Mouse (Mus musculus): ENCODE results near the gene Fat4. TPM values are rescaled to one million over a fixed set of nuclear protein-coding genes. Genes with fewer than 3 reads are reported as not detected.

Fat4 gene
- total RNA-seq, 4 experiments from 2014 or later, result 8.7 to 20.2 (median 13.7) TPM

GRCm38 (mm10) chr3:38907676-38908425, 21.1 kb downstream of the Fat4 start:
- DNase-seq, result no peak

DNA sequence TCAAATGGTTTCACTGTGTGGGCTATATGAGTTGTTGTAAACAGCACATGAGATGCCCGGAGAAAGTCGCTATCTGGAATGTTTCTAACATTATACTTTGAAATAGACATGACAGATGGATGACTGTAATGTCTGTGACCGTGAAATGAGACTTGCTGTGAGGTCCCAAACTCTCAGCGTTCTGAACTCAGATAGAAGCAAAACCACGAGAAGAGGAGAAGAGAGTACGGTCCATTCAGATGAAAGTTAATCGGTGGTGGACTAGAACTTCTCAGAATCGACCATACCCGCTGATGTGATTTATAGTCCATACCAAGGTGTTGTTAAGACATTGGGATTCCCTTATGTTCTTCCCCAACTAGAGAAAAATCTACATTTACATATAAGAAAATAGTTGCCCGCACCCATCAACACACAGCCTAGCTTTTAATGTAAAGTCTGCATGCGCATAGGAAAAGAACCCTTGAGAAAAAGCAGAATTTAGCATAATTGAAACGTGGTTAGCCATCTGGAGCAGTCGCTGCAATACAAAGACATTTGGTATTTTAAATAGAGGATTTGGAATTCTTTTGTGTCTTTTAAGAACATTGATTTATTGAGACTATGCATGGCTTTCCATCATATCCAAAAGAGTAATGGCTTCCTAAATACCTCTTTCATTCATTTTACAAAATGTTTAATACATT, 21.8 kb downstream of the Fat4 start:
- DNase-seq, result no peak

DNA sequence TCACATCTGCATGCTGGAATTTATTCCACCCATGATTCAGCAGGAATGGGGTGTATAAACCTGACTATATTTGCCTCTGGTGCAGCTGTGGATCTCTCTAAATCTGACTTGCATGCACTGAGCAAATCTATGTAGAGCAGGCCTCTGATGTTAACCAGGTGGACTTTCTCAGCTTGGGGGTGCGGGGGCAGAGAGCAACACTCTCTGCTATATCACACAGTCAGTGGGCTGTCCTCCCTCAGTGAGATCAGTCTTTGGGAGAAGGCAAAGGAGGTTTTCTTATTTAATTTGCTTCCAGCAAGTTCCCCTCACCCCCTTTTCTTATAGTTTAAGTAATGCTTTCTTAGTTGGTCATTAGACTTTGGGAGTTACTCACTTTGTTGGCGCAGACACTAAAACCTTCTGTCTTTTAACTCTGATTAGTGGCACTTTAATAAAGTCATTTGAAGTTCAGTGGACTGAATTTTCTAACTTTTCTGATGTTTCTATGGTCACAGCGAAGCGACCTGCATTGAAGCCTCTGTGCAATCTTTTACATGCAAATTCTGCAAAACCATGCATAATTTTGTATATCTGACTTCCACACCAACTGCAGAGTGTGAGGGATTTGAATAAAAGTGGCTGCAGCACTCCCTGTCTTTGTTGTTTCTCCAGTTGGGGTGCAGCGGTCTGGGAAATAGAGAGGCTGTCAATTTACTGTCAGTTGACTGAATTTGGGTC, 26.2 kb downstream of the Fat4 start:
- no peak for DNase-seq

- no peak for DNase-seq
These were observed 26.9 kb downstream of the Fat4 start for GRCm38 (mm10) chr3:38913488-38914105.

DNA sequence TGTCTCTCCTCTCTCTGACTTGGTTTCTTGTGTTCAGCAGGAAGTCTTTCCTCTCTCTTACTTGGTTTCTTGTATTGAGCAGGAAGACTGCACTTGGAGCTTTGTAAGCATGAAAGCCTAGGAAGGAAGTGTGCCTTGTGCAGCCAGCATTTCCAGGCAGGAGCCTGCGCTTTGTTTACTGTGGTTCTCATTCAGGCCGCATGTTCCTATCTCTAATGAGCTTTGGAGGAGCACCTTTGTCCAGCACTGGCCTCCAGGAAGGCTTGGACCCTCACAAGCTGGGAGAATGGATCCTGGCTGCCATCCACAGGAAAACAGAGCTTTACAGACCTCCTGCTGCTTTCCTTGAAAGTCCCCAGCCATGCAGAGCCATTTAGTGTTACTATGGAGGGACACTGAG, 32.2 kb downstream of the Fat4 start:
- DNase-seq, result no peak

DNA sequence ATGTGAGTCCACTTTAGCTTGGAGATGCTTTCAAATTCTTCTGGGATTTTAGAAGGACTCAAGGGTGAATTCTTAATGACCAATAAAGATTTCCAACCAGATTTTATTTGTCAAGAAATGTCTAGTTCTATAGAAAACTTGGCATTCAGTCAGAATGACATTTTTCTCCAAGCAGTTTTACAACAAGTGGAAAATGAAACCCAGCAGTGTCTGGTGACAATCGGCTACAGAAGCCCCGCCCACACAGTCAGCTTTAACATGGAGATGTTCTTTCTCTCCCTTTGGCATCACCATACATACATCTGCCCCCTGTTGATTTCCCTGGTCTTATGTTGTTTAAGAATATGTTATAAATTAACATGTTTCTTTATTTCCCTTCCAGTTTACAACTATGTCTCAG, 34.3 kb downstream of the Fat4 start:
- DNase-seq, result no peak

- no peak for DNase-seq
These were observed 36.5 kb downstream of the Fat4 start for GRCm38 (mm10) chr3:38923251-38923686.

GRCm38 (mm10) chr3:38928076-38928686, 41.4 kb downstream of the Fat4 start:
- DNase-seq, result no peak

GRCm38 (mm10) chr3:38928751-38929150, 42.0 kb downstream of the Fat4 start:
- DNase-seq, result no peak

DNA sequence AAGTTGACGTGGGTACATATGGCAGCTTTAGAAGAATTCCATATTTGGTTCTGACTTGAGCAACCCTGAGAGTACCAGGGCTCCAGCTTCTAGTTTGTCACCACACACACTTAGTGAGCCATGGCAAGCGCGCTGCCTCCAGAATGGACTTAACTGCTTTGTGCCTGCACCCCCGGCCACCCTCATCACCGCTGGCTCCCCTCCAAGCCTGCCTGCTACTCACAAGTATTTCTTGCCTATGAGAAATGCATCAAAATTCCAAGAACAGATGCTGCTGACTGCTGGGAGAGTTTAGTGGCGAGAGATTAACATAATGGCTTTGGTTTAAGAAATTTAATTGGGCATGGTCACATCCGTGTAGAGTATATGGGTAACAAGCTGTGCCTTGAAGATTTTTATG, 48.0 kb downstream of the Fat4 start:
- no peak for DNase-seq

- peak; percentile 34 for DNase-seq
These were observed 49.7 kb downstream of the Fat4 start for GRCm38 (mm10) chr3:38936485-38936884.

- no peak for DNase-seq
These were observed 50.4 kb downstream of the Fat4 start for GRCm38 (mm10) chr3:38937159-38937558.

DNA sequence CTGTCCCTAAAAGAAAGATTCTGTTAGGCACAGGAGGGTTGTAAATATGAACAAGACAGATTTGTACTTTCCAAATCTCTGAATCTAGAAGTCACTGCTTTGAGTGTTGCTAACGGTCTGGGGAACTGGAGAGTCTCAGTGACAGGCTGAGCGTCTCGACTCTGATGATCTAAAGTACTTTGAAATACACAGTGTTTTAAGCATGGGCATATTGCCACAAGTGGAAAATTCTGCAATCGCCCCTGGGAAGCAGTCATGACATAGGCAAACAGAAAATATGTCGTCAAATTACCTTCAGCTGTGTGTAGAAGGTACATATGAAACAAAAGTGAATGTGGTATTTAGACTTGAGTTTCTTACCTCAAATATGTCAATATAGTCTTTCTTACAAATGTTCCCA, 51.4 kb downstream of the Fat4 start:
- DNase-seq, result no peak

DNA sequence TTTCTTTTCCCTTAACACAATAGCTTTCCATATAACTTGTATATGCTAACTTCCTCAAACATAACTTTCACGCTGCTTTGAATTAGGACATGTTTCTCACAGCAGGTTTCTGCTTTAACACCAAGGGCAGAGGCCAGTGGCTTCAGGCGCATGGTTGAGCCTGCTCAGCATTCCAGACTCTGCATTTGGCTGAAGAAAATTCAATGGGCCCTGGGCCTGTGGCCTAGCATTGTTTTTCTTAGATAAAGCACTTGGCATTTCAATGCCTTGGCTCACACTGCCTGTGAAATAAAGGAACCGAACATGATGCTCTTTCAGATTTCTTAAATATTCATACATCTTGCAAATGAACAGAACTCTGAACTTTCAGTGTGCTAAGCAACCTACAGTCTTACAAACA, 52.8 kb downstream of the Fat4 start:
- no peak for DNase-seq

GRCm38 (mm10) chr3:38940327-38940726, 53.6 kb downstream of the Fat4 start:
- no peak for DNase-seq

- no peak for DNase-seq
These were observed 58.4 kb downstream of the Fat4 start for GRCm38 (mm10) chr3:38945157-38945556.

DNA sequence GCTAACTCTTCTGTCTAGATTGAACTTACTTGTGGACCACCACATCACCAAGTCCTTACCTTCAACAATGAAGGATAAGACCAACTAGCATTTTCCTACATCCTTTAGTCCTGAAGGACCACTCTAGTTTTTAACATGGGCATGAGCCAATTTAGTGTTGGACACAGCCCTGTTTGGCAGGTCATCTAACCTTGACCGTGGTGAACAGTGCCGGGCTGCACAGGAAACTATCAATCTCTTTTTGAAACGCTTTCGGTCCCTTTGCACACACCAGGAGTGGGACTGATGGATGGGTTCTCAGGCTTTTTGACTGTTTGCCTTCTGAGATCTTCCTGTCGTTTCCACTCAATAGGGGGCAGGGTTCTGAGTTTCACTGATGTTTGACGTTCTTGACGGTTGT, 61.0 kb downstream of the Fat4 start:
- peak; percentile 45 for DNase-seq

GRCm38 (mm10) chr3:38952602-38953001, 65.9 kb downstream of the Fat4 start:
- DNase-seq, result no peak

DNA sequence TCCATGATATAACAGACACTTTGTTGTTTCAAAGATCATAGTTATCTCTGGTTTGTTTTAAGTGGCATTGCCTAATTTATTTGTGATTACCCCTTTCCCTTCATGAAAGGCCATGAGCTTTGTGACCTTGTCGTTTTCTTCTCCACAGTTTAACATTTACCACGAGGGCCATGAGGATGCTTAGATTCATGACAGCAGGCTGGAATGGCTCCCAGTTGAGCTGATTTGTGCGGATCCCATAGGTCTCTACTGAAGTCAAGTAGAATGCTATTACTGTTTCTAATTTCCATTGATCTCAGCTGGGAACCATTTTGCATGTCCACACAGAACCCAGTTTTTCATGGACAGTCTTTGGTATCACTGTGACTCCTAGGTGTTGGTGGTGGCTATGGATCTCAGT, 67.5 kb downstream of the Fat4 start:
- DNase-seq, result no peak

DNA sequence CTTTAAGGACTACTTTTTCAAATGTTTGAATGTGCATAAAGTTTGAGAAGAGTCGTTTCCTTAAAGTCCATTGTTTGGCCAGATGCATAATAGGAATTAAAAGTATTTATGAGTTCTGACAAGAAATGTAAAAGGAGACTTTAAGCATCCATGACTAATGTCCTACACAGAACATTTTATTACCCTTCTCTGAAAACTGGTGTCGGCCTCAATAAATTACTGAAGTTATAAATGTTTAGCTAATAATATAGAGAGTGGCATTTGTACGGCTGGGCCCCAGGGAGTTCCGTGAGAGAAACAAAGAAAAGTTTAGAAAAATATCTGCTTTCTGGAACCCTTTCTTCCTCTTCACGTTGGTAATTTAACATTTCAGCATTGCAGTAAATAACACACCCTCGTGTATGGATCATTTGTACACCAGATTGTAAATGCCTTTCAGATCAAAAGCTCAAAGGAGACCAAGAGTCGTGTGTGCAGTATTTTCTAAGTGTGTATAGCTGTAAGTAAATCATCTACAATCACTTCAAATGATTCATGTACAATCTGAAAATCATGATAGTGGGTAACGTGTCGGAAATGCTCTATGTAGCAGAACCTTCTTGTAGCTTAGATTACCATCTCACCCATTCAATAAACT, 69.4 kb downstream of the Fat4 start:
- no peak for DNase-seq

- no peak for DNase-seq
These were observed 70.4 kb downstream of the Fat4 start for GRCm38 (mm10) chr3:38957186-38957585.

- DNase-seq, result no peak
These were observed 75.6 kb downstream of the Fat4 start for GRCm38 (mm10) chr3:38962328-38962727.

All from adrenal gland, adult 8-10 months (tissue).